Mouse (Mus musculus): ENCODE results near the gene 4930579F01Rik. TPM values are rescaled to one million over a fixed set of nuclear protein-coding genes. Genes with fewer than 3 reads are reported as not detected.

4930579F01Rik gene
- polyA plus RNA-seq (2012; ENCODE audit: insufficient read depth, insufficient read length, missing spikeins) = not detected in 2 replicates

DNA sequence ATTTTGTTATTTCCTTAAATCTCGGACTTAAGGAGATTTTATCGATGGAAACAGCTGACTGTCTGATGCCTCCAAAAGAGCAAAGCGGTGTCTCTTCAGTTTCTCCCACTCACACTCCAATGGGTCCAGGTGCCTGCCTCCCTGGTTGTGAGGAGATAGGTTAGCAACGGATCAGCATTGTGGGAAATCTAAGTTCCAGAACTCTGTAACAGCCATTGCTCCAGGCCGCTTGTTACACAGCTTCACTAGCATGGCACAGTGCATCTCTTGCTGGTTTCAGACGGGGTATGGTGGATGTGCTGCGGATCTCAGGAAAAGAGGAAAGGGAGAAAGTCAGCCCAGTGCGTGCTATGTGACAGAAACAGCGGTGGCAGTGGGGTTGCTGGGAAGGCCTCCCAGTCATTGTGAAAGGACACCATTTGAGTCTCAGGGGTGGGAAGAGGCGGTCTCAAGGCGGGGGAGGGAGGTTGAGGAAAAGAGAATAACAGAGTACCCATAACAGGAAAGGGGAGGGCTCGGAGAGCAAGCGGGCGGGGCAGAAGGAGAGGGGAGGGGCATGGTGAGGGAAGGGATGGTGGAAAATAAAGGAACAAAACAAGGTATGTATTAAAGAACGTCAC, at the start of gene 4930579F01Rik:
Gene 4930579F01Rik (minus strand): TSS at position 143 of the 620 bp plus-strand sequence.
- H3K27ac ChIP-seq (replicated peaks; ENCODE audit: low read depth, low read length) = no peak within 1 kb of the TSS
- H3K4me3 ChIP-seq (ENCODE audit: insufficient read depth, low read depth, low read length) = no peak within 1 kb of the TSS
- no peaks in the 10 kb centered on the region for H3K4me1 ChIP-seq (ENCODE audit: control insufficient read depth, insufficient read depth, insufficient read length, low read length)

DNA sequence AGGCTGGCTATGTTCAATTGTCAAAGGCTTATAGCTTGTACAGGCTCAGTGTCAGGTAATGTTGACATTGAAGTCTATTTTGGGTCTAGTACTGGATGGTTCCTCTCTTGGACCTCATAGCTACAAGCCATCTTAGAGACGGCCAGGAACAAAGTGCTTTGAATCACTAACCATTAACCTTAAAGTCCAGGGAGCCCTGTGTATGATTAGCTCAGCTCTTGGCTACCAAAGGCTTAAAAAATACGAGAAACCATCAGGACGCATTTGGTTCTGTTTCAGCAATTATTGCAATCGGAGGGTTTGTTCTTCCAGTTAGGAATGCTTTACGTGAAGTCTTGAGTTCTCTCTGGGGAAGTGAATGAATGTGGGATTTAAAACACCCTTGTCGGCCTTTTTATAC, 49.3 kb upstream of the 4930579F01Rik start:
- H3K4me1 ChIP-seq (ENCODE audit: control insufficient read depth, insufficient read depth, insufficient read length, low read length) = peaks cover 17% of the 10 kb centered on the region
- H3K4me3 ChIP-seq (ENCODE audit: insufficient read depth, low read depth, low read length) = no peak overlapping the region
- H3K27ac ChIP-seq (replicated peaks; ENCODE audit: low read depth, low read length) = no peak overlapping the region

DNA sequence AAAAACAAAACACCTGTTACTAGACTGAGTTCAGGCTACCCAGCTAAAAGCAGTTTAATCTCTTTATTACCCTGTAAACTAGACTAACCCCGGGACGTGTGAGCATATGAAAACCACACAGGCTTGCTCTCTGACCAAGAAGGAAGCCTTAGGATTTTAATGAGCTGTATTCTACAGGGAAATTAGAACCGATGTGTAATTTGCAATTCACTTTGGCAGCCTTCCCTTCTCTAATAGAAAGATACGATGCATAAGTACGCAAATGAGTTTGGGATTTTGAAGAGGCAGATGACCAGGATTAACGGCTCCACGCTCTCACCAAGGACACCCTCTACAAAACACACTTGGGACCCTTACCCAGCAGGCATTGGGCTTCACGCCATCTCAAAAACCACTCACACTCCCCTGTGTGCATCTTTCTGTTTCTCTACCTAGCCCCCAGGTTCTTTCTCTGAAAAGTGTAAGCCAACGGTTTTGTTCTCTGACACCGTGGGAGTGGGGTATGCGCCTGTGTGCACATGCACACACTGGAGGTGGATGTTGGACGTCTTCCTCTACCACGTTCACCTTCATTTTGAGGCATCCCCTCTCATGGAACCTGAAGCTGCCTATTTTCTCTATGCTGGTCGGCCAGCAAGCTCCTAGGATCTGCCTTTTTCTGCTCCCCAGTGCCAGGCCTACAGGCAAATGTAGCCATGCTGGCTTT, 48.5 kb upstream of the 4930579F01Rik start:
- peak overlapping the region; percentile 49 for H3K27ac ChIP-seq (replicated peaks; ENCODE audit: low read depth, low read length)
- H3K4me3 ChIP-seq (ENCODE audit: insufficient read depth, low read depth, low read length) = no peak overlapping the region
- H3K4me1 ChIP-seq (ENCODE audit: control insufficient read depth, insufficient read depth, insufficient read length, low read length) = peaks cover 13% of the 10 kb centered on the region; the same call in 1 of the 2 replicates

DNA sequence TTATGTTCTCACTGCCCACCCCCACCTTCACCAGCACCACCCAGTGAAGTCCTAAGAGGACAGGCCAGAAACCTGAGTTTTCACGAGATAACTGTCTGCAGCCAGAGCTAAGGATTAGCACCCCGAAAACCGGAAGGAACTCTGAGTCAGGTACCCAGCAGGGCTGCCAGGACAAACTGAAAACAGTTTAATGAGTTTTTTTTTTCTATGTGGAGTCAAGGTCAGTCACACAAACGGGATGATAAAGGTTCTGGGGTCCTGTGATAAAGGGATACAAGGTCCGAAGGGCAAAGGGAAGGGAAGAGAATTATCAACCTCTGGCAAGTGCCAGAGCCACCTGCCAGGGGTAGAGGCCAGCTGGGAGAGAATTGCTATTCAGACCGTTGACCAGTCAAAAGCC, 47.7 kb upstream of the 4930579F01Rik start:
- H3K4me3 ChIP-seq (ENCODE audit: insufficient read depth, low read depth, low read length) = no peak overlapping the region
- peaks cover 12% of the 10 kb centered on the region; the same call in 1 of the 2 replicates for H3K4me1 ChIP-seq (ENCODE audit: control insufficient read depth, insufficient read depth, insufficient read length, low read length)
- peak overlapping the region; percentile 88 for H3K27ac ChIP-seq (replicated peaks; ENCODE audit: low read depth, low read length)

DNA sequence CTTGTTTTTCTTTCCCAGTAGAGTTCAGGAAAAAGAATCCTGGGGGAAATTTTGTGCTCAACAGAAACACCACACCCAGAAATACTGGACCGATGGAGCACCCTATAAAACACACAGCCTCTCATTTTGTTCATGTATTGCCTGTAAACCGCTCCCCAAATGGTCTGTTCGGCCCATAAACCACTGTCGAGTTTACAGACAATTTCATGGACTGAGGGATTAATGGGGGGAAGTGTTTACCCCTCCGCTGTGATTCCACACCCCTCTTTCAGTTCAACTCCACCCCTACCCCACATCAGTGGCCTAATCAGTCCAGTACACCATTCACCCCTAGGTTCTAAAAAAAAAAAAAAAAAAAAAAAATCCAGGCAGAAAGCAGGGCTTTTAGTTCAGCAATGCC, 47.3 kb upstream of the 4930579F01Rik start:
- Histone ChIP-seq H3K27ac (replicated peaks; ENCODE audit: low read depth, low read length) (peak overlapping the region; percentile 88), H3K4me1 (ENCODE audit: control insufficient read depth, insufficient read depth, insufficient read length, low read length) (peaks cover 9% of the 10 kb centered on the region; the same call in 1 of the 2 replicates), H3K4me3 (ENCODE audit: insufficient read depth, low read depth, low read length) (no peak overlapping the region)

DNA sequence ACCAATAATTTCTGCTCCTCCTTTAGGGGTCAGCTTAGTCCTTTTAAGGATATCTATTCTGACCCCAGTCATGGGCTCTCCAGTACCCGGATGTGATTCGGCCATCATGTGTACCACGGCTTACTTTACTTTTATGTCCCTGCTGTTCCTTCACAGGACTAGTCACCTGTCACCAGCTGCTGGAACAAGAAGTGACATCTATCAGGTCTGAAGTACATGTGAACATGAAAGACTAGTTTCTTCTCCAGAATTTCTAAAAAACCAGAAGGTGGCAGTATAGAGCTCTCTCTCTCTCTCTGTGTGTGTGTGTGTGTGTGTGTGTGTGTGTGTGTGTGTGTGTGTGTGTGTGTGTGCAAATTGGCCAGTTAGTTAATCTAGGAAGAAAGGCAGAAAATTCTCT, 46.8 kb upstream of the 4930579F01Rik start:
- Histone ChIP-seq H3K27ac (replicated peaks; ENCODE audit: low read depth, low read length) (peak overlapping the region; percentile 88; the same call in 1 of the 2 replicates), H3K4me3 (ENCODE audit: insufficient read depth, low read depth, low read length) (no peak overlapping the region)

DNA sequence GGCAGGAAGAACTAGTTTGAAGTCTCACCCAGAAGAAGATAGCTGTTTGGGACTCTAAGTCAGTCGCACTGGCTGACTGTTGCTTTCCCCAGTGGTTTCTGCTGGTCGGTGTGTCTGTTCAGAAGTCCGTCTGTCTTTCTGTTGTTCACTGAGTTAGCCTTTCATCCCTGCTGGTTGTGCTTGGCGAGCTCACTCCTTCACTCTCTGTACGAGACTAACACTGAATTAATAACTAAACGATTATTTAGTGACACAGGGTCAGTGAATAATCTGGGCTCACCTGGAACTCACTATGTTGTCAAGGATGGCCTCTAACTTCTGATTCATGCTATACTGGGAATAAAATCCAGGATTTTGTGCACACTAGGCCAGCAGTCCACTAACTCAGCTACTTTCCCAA, 45.8 kb upstream of the 4930579F01Rik start:
- no peak overlapping the region for H3K27ac ChIP-seq (replicated peaks; ENCODE audit: low read depth, low read length)
- H3K4me1 ChIP-seq (ENCODE audit: control insufficient read depth, insufficient read depth, insufficient read length, low read length) = peaks cover 9% of the 10 kb centered on the region; the same call in 1 of the 2 replicates
- no peak overlapping the region for H3K4me3 ChIP-seq (ENCODE audit: insufficient read depth, low read depth, low read length)

More for the DNA sequence above, 46.8 kb upstream of the 4930579F01Rik start:
- H3K4me1 ChIP-seq (ENCODE audit: control insufficient read depth, insufficient read depth, insufficient read length, low read length) = peaks cover 9% of the 10 kb centered on the region; the same call in 1 of the 2 replicates

DNA sequence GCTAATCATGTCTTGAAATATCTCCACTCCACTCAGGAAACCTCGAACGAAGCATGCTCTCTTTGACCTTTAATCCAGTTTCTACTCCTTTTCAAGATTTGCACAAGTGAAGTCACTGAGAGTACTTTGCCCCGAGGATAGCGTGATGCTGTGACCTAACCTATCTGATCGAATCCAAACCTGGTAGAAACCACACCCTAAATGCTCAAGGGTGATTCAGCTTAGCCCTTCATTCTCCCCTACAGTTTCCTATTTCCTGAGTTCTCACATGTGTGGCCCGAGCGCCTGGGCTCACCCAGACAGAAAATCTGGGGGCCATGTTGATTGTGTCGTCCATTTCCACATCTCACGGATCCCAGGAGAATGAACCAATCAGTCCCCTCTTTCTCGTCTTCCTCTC, 44.4 kb upstream of the 4930579F01Rik start:
- Histone ChIP-seq H3K27ac (replicated peaks; ENCODE audit: low read depth, low read length) (no peak overlapping the region), H3K4me1 (ENCODE audit: control insufficient read depth, insufficient read depth, insufficient read length, low read length) (peaks cover 9% of the 10 kb centered on the region; the same call in 1 of the 2 replicates), H3K4me3 (ENCODE audit: insufficient read depth, low read depth, low read length) (no peak overlapping the region)

DNA sequence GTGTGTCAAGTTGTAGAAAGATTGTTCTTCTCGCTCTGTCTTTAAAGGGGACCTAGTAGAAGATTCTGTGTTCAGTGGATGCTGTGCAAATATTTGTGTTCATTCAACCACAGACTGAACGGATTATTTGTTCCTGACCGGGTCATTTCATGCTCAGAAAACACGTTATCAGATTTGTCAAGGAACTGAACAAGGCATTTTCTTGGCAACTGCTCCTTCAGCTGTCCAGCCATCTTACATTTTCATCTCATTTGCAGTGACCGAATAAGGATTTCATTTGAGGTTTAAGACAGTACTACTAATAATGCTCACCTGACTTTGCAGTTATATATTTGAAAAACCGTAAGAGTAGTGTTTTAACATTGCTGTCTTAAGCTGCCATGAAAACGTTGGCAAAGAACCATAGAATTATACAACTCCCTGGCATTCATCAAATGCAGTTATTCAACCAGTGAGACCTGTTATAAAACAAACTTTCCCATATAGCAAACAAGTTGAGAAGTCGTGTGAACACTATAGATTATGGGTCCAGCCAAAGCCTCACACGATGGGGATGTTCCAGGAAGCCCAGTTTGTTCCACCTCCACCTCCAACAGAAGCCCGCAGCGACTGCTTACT, 43.0 kb upstream of the 4930579F01Rik start:
- peaks cover 4% of the 10 kb centered on the region; the same call in 1 of the 2 replicates for H3K4me1 ChIP-seq (ENCODE audit: control insufficient read depth, insufficient read depth, insufficient read length, low read length)
- no peak overlapping the region for H3K27ac ChIP-seq (replicated peaks; ENCODE audit: low read depth, low read length)
- H3K4me3 ChIP-seq (ENCODE audit: insufficient read depth, low read depth, low read length) = no peak overlapping the region

DNA sequence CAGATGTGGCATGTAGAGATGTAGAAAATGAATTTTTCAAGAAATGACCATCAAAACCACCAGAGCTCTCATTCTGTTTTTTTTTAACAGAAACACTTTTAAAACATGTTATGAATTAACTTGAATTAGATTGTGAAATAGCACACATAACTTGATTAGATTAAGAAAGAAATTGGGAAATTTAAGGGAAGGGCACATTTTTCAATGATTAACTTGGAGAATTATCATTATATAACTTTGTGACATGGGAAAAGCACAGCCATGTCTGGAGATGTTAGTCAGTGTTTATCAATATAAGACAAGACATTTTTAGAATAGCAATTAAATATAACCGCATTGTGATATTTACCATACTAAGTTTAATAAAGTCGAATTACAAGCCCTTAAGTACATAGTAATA, 37.9 kb upstream of the 4930579F01Rik start:
- H3K4me3 ChIP-seq (ENCODE audit: insufficient read depth, low read depth, low read length) = no peak overlapping the region
- peaks cover 3% of the 10 kb centered on the region for H3K4me1 ChIP-seq (ENCODE audit: control insufficient read depth, insufficient read depth, insufficient read length, low read length)

DNA sequence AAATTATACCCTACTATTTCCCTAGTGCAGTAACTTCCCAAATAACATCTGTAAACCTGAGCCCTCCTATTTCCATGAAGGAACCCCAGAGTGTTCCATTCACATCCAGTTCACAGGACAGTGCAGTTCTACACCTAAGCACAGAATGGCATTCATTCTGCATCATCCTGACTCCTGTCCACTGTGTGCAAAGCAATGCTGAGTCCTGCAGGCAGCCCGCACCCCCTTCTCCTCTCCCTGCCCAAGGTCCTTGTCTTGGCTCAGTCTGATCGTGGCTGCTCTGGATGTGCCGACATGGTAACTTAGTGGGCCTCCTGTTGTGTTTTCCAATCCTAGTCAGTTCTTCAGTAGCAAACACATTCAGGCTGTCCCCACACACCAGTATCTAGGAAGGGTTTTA, 36.6 kb upstream of the 4930579F01Rik start:
- Histone ChIP-seq H3K27ac (replicated peaks; ENCODE audit: low read depth, low read length) (no peak overlapping the region), H3K4me1 (ENCODE audit: control insufficient read depth, insufficient read depth, insufficient read length, low read length) (peaks cover 3% of the 10 kb centered on the region), H3K4me3 (ENCODE audit: insufficient read depth, low read depth, low read length) (no peak overlapping the region)

More for the DNA sequence above, 37.9 kb upstream of the 4930579F01Rik start:
- no peak overlapping the region for H3K27ac ChIP-seq (replicated peaks; ENCODE audit: low read depth, low read length)

DNA sequence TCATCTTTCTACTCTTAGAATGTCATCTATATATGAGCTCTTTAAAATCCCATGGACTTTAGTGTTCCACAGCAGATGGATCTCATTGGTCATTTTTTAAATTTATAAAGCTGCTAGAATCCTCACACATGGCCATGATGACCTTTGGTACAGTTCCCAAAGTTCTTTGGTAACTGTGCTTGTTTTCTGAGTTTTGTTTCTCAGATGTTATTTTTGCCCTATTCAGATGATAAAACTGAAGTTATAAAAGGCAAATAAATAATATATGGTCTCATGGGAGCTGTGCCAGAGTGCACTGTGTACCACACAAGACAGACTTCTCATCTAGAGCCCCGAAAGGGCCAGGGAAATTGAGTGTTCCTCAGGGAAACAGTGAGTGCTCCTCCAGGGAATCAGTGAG, 35.8 kb upstream of the 4930579F01Rik start:
- no peak overlapping the region for H3K4me3 ChIP-seq (ENCODE audit: insufficient read depth, low read depth, low read length)
- peaks cover 3% of the 10 kb centered on the region for H3K4me1 ChIP-seq (ENCODE audit: control insufficient read depth, insufficient read depth, insufficient read length, low read length)
- H3K27ac ChIP-seq (replicated peaks; ENCODE audit: low read depth, low read length) = peak overlapping the region; percentile 58

DNA sequence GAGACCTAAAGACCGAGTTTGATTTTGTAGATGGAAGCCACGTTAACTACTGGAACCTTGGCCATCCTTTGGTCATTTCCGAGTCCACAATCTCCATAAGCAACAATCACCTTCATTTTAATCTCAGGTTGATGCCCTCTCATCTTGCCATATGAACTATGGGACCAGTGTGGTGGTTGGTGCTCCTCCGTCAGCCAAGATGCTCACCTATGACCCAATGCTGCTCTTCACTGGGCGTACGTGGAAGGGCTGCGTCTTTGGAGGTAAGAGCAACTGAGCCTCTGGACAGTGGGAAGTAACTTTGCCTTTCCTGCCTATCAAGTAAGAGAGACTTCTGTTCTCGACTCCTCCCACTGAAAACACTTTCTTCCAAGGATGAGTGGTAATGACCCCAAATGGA, 34.2 kb upstream of the 4930579F01Rik start:
- Histone ChIP-seq H3K4me1 (ENCODE audit: control insufficient read depth, insufficient read depth, insufficient read length, low read length) (peaks cover 3% of the 10 kb centered on the region), H3K27ac (replicated peaks; ENCODE audit: low read depth, low read length) (no peak overlapping the region)

DNA sequence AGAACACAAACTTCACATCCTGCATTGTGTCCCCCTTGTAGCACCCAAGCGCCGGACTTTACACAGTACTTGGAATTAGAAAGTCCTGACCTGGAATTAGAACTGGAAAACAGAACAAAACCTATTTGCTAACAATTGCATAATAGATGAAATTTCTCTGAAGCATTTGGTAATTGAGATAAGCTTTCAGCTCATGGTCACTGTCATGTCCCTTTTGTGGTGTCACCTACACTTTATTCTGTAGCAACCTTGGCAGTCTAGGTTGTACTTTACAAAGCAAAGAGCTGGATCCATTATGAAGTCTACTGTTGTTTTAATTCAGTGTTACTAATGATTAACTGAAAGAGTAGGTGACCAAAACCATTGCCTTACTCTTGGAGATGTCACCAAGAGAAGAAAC, 33.5 kb upstream of the 4930579F01Rik start:
- peaks cover 3% of the 10 kb centered on the region for H3K4me1 ChIP-seq (ENCODE audit: control insufficient read depth, insufficient read depth, insufficient read length, low read length)
- no peak overlapping the region for H3K27ac ChIP-seq (replicated peaks; ENCODE audit: low read depth, low read length)
- H3K4me3 ChIP-seq (ENCODE audit: insufficient read depth, low read depth, low read length) = no peak overlapping the region

More for the DNA sequence above, 34.2 kb upstream of the 4930579F01Rik start:
- H3K4me3 ChIP-seq (ENCODE audit: insufficient read depth, low read depth, low read length) = no peak overlapping the region

DNA sequence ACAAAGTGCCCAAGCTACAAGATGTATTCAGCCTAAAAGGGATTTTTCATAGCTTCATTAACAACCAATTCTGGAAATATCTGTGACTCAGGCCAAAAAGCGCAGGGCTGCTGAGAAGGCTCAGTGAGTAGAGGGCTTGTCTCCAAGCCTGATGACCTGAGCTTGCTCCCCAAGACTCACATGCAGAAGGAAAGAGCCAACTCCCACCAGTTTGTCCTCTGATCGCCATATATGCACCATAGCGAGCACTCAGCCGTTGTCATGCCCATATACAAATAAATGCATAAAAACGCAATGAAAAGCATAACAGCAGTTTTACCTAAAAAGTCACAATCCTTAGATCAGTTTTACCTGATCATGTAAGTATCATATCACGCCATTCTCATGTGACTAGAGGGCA, 32.9 kb upstream of the 4930579F01Rik start:
- Histone ChIP-seq H3K4me1 (ENCODE audit: control insufficient read depth, insufficient read depth, insufficient read length, low read length) (peaks cover 3% of the 10 kb centered on the region), H3K27ac (replicated peaks; ENCODE audit: low read depth, low read length) (no peak overlapping the region), H3K4me3 (ENCODE audit: insufficient read depth, low read depth, low read length) (no peak overlapping the region)

Measured in brown adipose tissue, adult 24 weeks (tissue).